Mouse (Mus musculus): ENCODE results near the gene Abca2. TPM values are rescaled to one million over a fixed set of nuclear protein-coding genes. Genes with fewer than 3 reads are reported as not detected.
A peak's percentile ranks its signal among the peaks of the same experiment; 100 is the strongest.

Abca2 gene
- total RNA-seq, 4 experiments from 2014 or later = 176 to 185 (median 183) TPM

GRCm38 (mm10) chr2:25423626-25424025, 4.9 kb upstream of the Abca2 start:
- DNase-seq (ENCODE audit: low spot score in 2 of 2) = no peak

- no peak for DNase-seq (ENCODE audit: low spot score in 2 of 2)
Measured at GRCm38 (mm10) chr2:25425481-25425880, 3.0 kb upstream of the Abca2 start.

- no peak for DNase-seq (ENCODE audit: low spot score in 2 of 2)
Measured at GRCm38 (mm10) chr2:25426721-25427191, 1.7 kb upstream of the Abca2 start.

GRCm38 (mm10) chr2:25427256-25427655, 1.2 kb upstream of the Abca2 start:
- DNase-seq (ENCODE audit: low spot score in 2 of 2) = no peak

- no peak for DNase-seq (ENCODE audit: low spot score in 2 of 2)
Measured at GRCm38 (mm10) chr2:25429435-25430180, 1.1 kb downstream of the Abca2 start.

- peak in 1 of 2 experiments; percentile 68 for DNase-seq (ENCODE audit: low spot score in 2 of 2)
Measured at GRCm38 (mm10) chr2:25430395-25431233, 2.1 kb downstream of the Abca2 start.

GRCm38 (mm10) chr2:25431308-25431855, 2.9 kb downstream of the Abca2 start:
- DNase-seq (ENCODE audit: low spot score in 2 of 2) = no peak

GRCm38 (mm10) chr2:25432326-25433098, 4.0 kb downstream of the Abca2 start:
- DNase-seq (ENCODE audit: low spot score in 2 of 2) = no peak

- DNase-seq (ENCODE audit: low spot score in 2 of 2) = no peak
Measured at GRCm38 (mm10) chr2:25433101-25433500, 4.6 kb downstream of the Abca2 start.

- no peak for DNase-seq (ENCODE audit: low spot score in 2 of 2)
Measured at GRCm38 (mm10) chr2:25434292-25434691, 5.8 kb downstream of the Abca2 start.

- no peak for DNase-seq (ENCODE audit: low spot score in 2 of 2)
Measured at GRCm38 (mm10) chr2:25436286-25436820, 7.8 kb downstream of the Abca2 start.

GRCm38 (mm10) chr2:25441067-25441466, 12.6 kb downstream of the Abca2 start:
- no peak for DNase-seq (ENCODE audit: low spot score in 2 of 2)

GRCm38 (mm10) chr2:25442682-25443081, 14.2 kb downstream of the Abca2 start:
- no peak for DNase-seq (ENCODE audit: low spot score in 2 of 2)

GRCm38 (mm10) chr2:25450853-25451647, 22.5 kb downstream of the Abca2 start:
- DNase-seq (ENCODE audit: low spot score in 2 of 2) = no peak

GRCm38 (mm10) chr2:25452951-25453350, 24.4 kb downstream of the Abca2 start:
- DNase-seq (ENCODE audit: low spot score in 2 of 2) = no peak

- DNase-seq (ENCODE audit: low spot score in 2 of 2) = no peak
Measured at GRCm38 (mm10) chr2:25456205-25456953, 27.9 kb downstream of the Abca2 start, which contains the start of gene Clic3. Gene Clic3 (plus strand): TSS chr2:25456838.

GRCm38 (mm10) chr2:25457022-25457896, 28.8 kb downstream of the Abca2 start:
- DNase-seq (ENCODE audit: low spot score in 2 of 2) = no peak

GRCm38 (mm10) chr2:25458911-25459310, 30.4 kb downstream of the Abca2 start:
- DNase-seq (ENCODE audit: low spot score in 2 of 2) = no peak

All from left cerebral cortex, adult 8-10 months (tissue).